Mouse (Mus musculus) myocyte (in vitro differentiated cells): Measurements from ENCODE around the gene Vwa8.

Experiments used
- CEBPB ChIP-seq: IDR thresholded peaks from 2 replicates; pipeline ENCODE4 v1.6.1; 2011; ENCODE audit warnings: mild to moderate bottlenecking, moderate library complexity; ENCODE audit not compliant: poor library complexity, insufficient read depth, severe bottlenecking
- E2F4 ChIP-seq: IDR thresholded peaks from one replicate; pipeline ENCODE4 v1.6.1; 2011; ENCODE audit warnings: mild to moderate bottlenecking, control low read depth, moderate library complexity; ENCODE audit not compliant: insufficient read depth
- MYOD1 ChIP-seq, 3 experiments: IDR thresholded peaks; one replicate each; pipeline ENCODE4 v1.6.1; 2011; ENCODE audit warnings: control low read depth in 2 of 3, low read depth in 2 of 3, mild to moderate bottlenecking in 2 of 3, moderate library complexity in 1 of 3; ENCODE audit not compliant: insufficient read length in 2 of 3, control insufficient read depth in 1 of 3
- POLR2A ChIP-seq: IDR thresholded peaks from one replicate; pipeline ENCODE4 v1.6.1; 2011; ENCODE audit warnings: low read depth, mild to moderate bottlenecking, control low read depth, moderate library complexity; ENCODE audit not compliant: insufficient read length
- POLR2AphosphoS2 ChIP-seq: IDR thresholded peaks from one replicate; pipeline ENCODE4 v1.6.1; 2011; ENCODE audit warnings: low read depth, control low read depth; ENCODE audit not compliant: insufficient read length
- SRF ChIP-seq: IDR thresholded peaks from one replicate; pipeline ENCODE4 v1.6.1; 2011; ENCODE audit warnings: low read depth; ENCODE audit not compliant: control insufficient read depth, insufficient read length

- TF ChIP-seq MYOD1 (IDR thresholded peaks at IDR 0.05; ENCODE audit: control insufficient read depth in 1 of 3, insufficient read length in 2 of 3, low read depth in 2 of 3) = no peak
- TF ChIP-seq POLR2A = no peak
- TF ChIP-seq E2F4 = no peak
- no peak for TF ChIP-seq POLR2AphosphoS2
- TF ChIP-seq CEBPB = no peak
- no peak for TF ChIP-seq SRF
These were observed 385.7 kb downstream of the Vwa8 start for GRCm38 (mm10) chr14:79234513-79234912.
